Mouse (Mus musculus) heart, embryonic 13.5 days (tissue): ENCODE results near the gene Ago4. TPM values are rescaled to one million over a fixed set of nuclear protein-coding genes. Genes with fewer than 3 reads are reported as not detected.

Experiments used
- ATAC-seq: fragments of 200-750 bp; cut with Nextera tagmentation; 2 replicates; pipeline ENCODE4 v1.8.0; 2017; ENCODE audit warnings: moderate TSS enrichment; ENCODE audit not compliant: insufficient number of reproducible peaks, low FRiP score, low TSS enrichment; ENCODE audit errors: extremely low read depth
- H3K27ac ChIP-seq: fragments of 300-500 bp; sonication (generic); replicated peaks from 2 replicates; pipeline ENCODE4 v1.5.1; 2015; ENCODE audit warnings: moderate library complexity, mild to moderate bottlenecking, inconsistent platforms
- H3K27me3 ChIP-seq: fragments of 300-500 bp; sonication (generic); replicated peaks from 2 replicates; pipeline ENCODE4 v1.6.1; 2015; ENCODE audit warnings: mild to moderate bottlenecking, inconsistent platforms
- H3K36me3 ChIP-seq: fragments of 300-500 bp; sonication (generic); 2 replicates; pipeline ENCODE4 v1.6.1; 2015; ENCODE audit warnings: mild to moderate bottlenecking, inconsistent platforms
- H3K4me1 ChIP-seq: fragments of 300-500 bp; sonication (generic); 2 replicates; pipeline ENCODE4 v1.6.1; 2015; ENCODE audit warnings: inconsistent platforms
- H3K4me2 ChIP-seq: fragments of 300-500 bp; sonication (generic); 2 replicates; pipeline ENCODE4 v1.6.1; 2015; ENCODE audit warnings: inconsistent platforms, mild to moderate bottlenecking, moderate library complexity
- H3K4me3 ChIP-seq: fragments of 300-500 bp; sonication (generic); 2 replicates; pipeline ENCODE4 v1.5.1; 2015; ENCODE audit warnings: moderate library complexity, mild to moderate bottlenecking, inconsistent platforms
- H3K9ac ChIP-seq: fragments of 300-500 bp; sonication (generic); 2 replicates; pipeline ENCODE4 v1.6.1; 2015; ENCODE audit warnings: inconsistent platforms, mild to moderate bottlenecking, moderate library complexity
- H3K9me3 ChIP-seq: fragments of 300-500 bp; sonication (generic); 2 replicates; pipeline ENCODE4 v1.6.1; 2016; ENCODE audit warnings: inconsistent platforms
- WGBS: fragments of 180-500 bp; shearing (Covaris S2); methylation state at CpG from one replicate; pipeline ENCODE4 v1.1.7; 2015; ENCODE audit warnings: mixed read lengths; 5-methylcytosine and 5-hydroxymethylcytosine counted together
- polyA plus RNA-seq: library from polyadenylated mRNA; unstranded; fragments of >200 nt; fragmentation: Nextera tagmentation; extraction: Ambion mirVana; gene quantifications from 2 replicates; pipeline ENCODE4 v1.2.1, GENCODE M21; 2015

The Ago4 gene
- polyA plus RNA-seq, 1 experiment from 2014 or later = 0.75 TPM

DNA sequence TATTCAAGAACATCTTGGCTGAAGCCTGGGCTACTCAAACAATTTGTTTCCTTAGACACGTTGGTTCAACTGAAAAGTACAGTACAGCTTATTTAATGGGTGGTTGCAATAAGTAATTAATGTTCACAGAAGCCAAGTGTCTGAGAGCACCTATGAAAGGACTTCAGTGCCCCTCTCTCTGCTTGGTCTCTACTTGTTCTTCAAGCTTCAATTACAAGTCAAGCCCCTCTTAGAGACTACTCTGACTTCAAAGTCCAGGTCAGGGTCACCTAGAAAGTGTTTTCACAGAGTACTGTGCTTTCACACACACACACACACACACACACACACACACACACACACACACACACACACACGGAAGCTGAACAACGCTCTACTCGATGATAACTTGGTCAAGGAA, 39.9 kb downstream of the Ago4 start:
- Histone ChIP-seq H3K36me3 (peaks cover 5% of the 10 kb centered on the region), H3K27ac (no peak overlapping the region), H3K9me3 (no peaks in the 10 kb centered on the region), H3K9ac (no peak overlapping the region), H3K4me3 (no peak overlapping the region), H3K4me2 (no peak overlapping the region), H3K4me1 (no peaks in the 10 kb centered on the region), H3K27me3 (no peaks in the 10 kb centered on the region)
- WGBS = 65% methylated on average over 4 of the region's 4 CpGs
- ATAC-seq = no peak

DNA sequence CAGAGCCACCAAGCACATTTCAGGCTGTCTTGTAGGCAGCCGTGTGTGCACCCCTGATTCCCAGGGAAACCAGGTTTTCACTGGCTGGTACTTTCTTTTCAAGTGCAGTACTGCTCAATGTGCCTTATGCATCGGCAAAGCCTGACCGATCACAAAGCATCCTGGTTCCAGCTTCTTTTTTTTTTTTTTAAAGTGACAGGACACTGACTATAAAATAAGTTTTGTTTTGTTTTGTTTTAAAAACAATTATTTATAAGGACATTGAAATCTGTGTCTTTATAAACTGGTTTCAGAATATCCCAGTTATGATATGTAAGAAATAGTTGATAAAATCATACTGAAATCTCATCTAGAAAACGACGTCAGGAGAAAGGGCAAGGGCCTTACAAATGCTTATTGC, 41.3 kb downstream of the Ago4 start:
- Histone ChIP-seq H3K4me1 (no peaks in the 10 kb centered on the region), H3K4me2 (no peak overlapping the region), H3K9me3 (no peaks in the 10 kb centered on the region), H3K27ac (no peak overlapping the region), H3K36me3 (peaks cover 5% of the 10 kb centered on the region), H3K9ac (no peak overlapping the region), H3K4me3 (no peak overlapping the region), H3K27me3 (no peaks in the 10 kb centered on the region)
- 54% methylated on average over 5 of the region's 5 CpGs for WGBS
- ATAC-seq = no peak

DNA sequence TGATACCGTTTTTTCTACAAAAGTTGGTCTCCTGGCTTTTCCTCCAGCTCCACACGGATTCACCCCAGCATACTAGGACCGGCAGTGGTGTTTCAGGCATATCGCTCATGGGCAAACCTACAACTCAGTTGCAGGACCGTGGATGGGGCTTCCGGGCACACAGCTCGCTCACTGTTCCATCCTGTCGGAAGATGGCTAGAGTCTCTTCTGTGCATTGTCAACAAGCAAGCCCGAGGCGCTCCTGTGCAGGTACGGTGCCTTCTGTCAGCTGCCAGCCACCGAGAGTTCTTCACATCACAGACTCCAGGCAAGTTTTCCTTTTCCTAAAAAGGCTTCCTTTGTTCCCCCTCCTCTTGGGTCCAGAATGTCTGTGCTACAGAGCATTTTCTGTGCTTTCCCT, 42.5 kb downstream of the Ago4 start:
- Histone ChIP-seq H3K4me3 (no peak overlapping the region), H3K9ac (no peak overlapping the region), H3K4me1 (no peaks in the 10 kb centered on the region), H3K27me3 (no peaks in the 10 kb centered on the region), H3K9me3 (no peaks in the 10 kb centered on the region), H3K4me2 (no peak overlapping the region), H3K36me3 (peaks cover 5% of the 10 kb centered on the region), H3K27ac (no peak overlapping the region)
- 73% methylated on average over 12 of the region's 12 CpGs for WGBS
- ATAC-seq = no peak

DNA sequence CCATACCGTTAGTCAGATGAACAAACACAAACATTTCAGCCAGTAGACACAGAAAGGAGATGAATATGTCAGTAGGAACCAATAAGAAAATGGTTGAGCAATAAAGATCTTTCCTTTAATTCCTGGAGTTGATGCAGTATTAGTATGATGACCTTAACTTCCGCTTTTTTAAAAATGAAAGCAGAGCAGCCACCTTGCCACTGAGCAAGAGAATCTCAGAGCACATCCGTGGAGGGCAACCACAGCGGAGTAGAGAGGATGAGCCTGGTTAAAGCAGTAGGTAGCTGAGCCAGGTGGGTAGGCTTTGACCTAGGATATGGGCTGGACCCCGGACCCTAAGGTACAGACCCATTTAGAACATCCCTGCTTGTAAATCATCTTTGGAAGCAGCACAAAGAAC, 43.5 kb downstream of the Ago4 start:
- no peaks in the 10 kb centered on the region for H3K4me1 ChIP-seq
- no peak overlapping the region for H3K4me3 ChIP-seq
- WGBS = 79% methylated on average over 5 of the region's 5 CpGs

DNA sequence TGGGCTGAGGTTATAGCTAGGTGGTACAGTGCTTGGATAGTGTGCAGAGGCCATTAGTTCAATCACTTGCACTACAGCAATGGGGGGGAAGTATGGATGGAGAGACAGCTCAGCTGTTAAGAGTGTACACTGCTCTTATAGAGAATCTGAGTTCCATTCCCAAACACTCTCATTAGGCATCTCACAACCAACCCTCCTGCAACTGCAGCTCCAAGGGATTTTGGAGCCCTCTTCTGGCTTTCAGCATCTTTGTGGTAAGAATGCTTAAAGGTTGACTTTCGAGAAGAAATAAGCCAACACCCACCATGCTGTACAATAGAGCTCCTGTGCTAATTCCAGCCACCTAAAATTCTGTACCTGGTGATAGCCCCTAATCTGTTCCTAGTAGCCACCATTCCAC, 47.1 kb downstream of the Ago4 start:
- Histone ChIP-seq H3K4me3 (no peak overlapping the region), H3K27me3 (no peaks in the 10 kb centered on the region), H3K4me1 (no peaks in the 10 kb centered on the region), H3K27ac (no peak overlapping the region), H3K9ac (no peak overlapping the region), H3K4me2 (no peak overlapping the region), H3K9me3 (no peaks in the 10 kb centered on the region), H3K36me3 (no peaks in the 10 kb centered on the region)
- ATAC-seq = no peak
- WGBS = 53% methylated on average over 1 of the region's 1 CpGs

More for the DNA sequence above, 43.5 kb downstream of the Ago4 start:
- H3K27ac ChIP-seq = no peak overlapping the region
- ATAC-seq = no peak
- peaks cover 5% of the 10 kb centered on the region for H3K36me3 ChIP-seq
- H3K9ac ChIP-seq = no peak overlapping the region
- no peaks in the 10 kb centered on the region for H3K9me3 ChIP-seq
- H3K27me3 ChIP-seq = no peaks in the 10 kb centered on the region
- H3K4me2 ChIP-seq = no peak overlapping the region

DNA sequence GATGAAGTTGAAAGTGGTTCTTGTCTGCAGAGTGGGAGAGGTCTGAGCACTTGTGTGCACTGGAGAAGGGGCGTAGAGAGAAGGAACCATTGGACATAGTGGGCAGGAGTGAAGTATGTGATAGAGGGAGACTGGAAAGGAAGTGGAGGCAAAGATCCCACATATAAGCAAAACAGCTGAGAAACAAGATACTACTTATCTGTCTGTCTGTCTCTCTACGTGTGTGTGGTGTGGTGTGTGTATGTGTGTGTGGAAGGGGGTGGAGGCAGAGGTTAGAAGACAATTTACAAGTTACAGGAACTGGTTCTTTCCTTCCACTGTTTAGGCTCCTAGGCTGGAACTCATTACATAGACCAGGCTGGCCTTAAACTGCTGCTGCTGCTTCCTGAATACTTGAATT, 48.2 kb downstream of the Ago4 start:
- no peak overlapping the region for H3K4me3 ChIP-seq
- 56% methylated on average over 2 of the region's 2 CpGs for WGBS
- no peaks in the 10 kb centered on the region for H3K4me1 ChIP-seq
- ATAC-seq = no peak
- H3K4me2 ChIP-seq = no peak overlapping the region
- no peak overlapping the region for H3K27ac ChIP-seq
- no peaks in the 10 kb centered on the region for H3K36me3 ChIP-seq
- H3K9me3 ChIP-seq = no peaks in the 10 kb centered on the region
- no peak overlapping the region for H3K9ac ChIP-seq
- no peaks in the 10 kb centered on the region for H3K27me3 ChIP-seq

DNA sequence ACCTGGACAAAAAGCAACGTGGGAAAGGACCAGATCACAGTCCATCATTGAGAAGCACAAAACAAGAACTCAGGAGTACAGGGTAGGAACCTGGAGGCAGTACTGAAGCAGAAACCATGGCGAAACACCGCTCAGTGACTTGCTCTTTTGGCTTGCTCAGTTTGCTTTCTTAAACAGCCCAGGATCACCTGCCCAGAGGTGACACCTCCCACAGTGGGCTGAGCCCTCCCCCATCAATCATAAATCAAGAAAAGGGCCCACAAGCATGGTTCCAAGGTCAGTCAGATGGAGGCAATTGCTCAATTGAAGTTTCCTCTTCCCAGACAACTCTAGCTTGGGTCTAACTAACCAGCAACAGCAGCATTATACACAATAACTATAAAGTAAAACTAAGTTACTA, 49.4 kb downstream of the Ago4 start:
- Histone ChIP-seq H3K9me3 (no peaks in the 10 kb centered on the region), H3K36me3 (no peaks in the 10 kb centered on the region), H3K27me3 (no peaks in the 10 kb centered on the region), H3K4me2 (no peak overlapping the region), H3K9ac (no peak overlapping the region), H3K4me3 (no peak overlapping the region), H3K27ac (no peak overlapping the region), H3K4me1 (no peaks in the 10 kb centered on the region)
- 78% methylated on average over 3 of the region's 3 CpGs for WGBS
- ATAC-seq = no peak

DNA sequence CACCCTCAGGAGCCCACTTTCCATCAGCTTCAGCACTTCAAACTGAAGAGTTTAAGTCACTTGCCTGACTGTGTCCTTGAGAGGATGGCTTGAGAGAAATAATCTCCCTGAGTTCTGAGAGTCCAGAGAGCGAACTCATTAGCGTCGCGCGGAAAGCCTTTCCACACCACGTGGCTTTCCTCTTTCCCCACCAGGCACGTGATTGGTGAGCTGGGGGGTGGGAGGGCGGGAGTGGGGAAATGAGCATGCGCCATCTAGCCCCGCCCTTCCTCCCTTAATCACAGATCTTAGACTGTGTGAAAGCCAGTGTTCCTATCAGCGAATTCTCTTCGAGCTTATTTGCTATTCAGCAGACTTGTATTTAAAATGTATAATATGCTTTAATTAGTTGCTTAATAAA, 50.3 kb downstream of the Ago4 start:
- Histone ChIP-seq H3K36me3 (no peaks in the 10 kb centered on the region), H3K27ac (no peak overlapping the region), H3K9me3 (no peaks in the 10 kb centered on the region)

DNA sequence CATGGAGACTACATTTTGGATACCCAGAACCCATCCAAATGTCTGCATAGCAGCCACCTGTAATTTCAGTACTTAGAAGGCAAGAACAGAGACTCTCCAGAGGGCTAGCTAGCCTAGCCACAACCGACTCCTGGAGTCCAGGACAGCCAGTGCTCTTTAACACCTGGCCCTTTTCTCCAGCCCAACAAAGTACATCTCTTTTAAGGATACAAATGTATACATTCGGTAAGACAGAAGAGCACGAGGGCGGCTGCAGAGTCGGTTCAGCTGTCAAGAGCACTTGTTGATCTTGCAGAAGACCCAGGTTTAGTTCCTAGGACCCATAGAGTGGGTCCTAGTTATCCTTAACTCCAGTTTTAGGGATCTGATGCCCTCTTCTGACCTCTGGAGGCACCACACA, 51.8 kb downstream of the Ago4 start:
- H3K9ac ChIP-seq = no peak overlapping the region
- H3K4me3 ChIP-seq = no peak overlapping the region
- ATAC-seq = no peak
- H3K4me2 ChIP-seq = no peak overlapping the region
- H3K27ac ChIP-seq = no peak overlapping the region
- H3K9me3 ChIP-seq = no peaks in the 10 kb centered on the region
- no peaks in the 10 kb centered on the region for H3K36me3 ChIP-seq
- H3K27me3 ChIP-seq = no peaks in the 10 kb centered on the region
- WGBS = 77% methylated on average over 5 of the region's 5 CpGs
- H3K4me1 ChIP-seq = no peaks in the 10 kb centered on the region

More for the DNA sequence above, 50.3 kb downstream of the Ago4 start:
- Histone ChIP-seq H3K27me3 (no peaks in the 10 kb centered on the region), H3K4me2 (no peak overlapping the region), H3K4me1 (no peaks in the 10 kb centered on the region), H3K9ac (no peak overlapping the region), H3K4me3 (no peak overlapping the region)
- 71% methylated on average over 12 of the region's 12 CpGs for WGBS
- ATAC-seq = no peak

DNA sequence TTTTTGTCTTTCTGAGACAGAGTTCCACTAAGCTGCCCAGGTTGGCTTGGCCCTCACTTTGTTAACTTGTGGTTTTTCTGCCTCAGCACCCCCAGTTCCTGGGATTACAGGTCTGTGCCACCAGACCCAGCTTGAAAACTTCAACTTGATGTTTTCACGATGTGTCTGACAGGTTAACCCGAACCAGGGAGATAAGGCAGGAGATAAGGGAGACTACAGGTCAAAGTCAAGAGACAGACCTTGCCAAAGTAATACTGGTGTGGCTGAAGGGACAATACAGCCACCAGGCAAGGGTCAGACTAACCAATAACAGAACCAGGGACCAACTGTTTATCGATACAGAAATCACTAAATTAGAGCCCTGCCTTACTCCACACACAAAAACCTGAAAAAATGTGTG, 53.0 kb downstream of the Ago4 start:
- Histone ChIP-seq H3K4me3 (no peak overlapping the region), H3K9me3 (no peaks in the 10 kb centered on the region), H3K4me1 (no peaks in the 10 kb centered on the region), H3K9ac (no peak overlapping the region), H3K27me3 (no peaks in the 10 kb centered on the region), H3K4me2 (no peak overlapping the region), H3K36me3 (no peaks in the 10 kb centered on the region), H3K27ac (no peak overlapping the region)
- ATAC-seq = no peak
- 46% methylated on average over 3 of the region's 3 CpGs for WGBS

DNA sequence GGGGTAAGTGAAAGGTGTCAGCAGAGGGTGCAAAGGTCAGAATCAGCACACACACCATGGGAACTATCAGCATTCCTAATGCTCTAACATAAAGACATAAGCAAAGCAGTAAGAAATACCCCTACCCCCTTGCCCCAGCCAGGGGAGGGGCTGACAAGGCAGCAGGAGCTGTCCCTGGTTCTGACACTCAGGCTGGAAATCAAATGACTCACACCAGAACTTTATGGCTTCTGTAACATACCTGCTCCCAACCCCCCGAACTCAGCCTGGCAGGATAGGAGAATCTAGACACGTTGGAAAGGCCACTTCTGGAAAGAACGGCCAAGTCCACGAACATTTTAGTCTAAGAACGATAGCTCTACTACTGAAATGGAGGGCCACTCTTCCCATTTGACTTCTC, 60.2 kb downstream of the Ago4 start:
- no peak overlapping the region for H3K9ac ChIP-seq
- H3K27ac ChIP-seq = no peak overlapping the region
- no peak overlapping the region for H3K4me3 ChIP-seq
- peaks cover 6% of the 10 kb centered on the region for H3K4me1 ChIP-seq
- ATAC-seq = no peak
- 44% methylated on average over 5 of the region's 5 CpGs for WGBS
- no peaks in the 10 kb centered on the region for H3K27me3 ChIP-seq
- H3K36me3 ChIP-seq = no peaks in the 10 kb centered on the region
- no peaks in the 10 kb centered on the region for H3K9me3 ChIP-seq
- H3K4me2 ChIP-seq = no peak overlapping the region

DNA sequence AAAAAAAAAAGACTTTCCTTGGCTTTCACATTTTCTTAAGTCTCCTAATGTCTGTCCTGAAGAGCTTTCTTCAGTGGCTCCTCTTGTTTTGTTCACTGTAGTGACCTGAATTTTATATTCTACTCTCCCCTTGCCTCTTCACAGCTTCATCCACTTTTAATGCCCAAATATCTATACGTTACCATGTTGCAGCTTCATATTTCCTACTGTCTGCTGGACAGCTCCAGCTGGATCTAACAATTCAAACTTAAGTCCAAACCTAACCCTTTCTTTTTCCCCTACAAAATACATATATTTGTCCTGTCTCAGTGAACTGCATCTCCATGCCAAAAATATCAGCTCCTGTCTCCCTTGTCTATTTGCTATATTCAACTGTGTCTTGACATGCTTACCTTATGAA, 63.9 kb downstream of the Ago4 start:
- H3K27me3 ChIP-seq = no peaks in the 10 kb centered on the region
- H3K9me3 ChIP-seq = no peaks in the 10 kb centered on the region
- H3K4me3 ChIP-seq = no peak overlapping the region
- no peak overlapping the region for H3K9ac ChIP-seq
- H3K4me1 ChIP-seq = peaks cover 40% of the 10 kb centered on the region
- 60% methylated on average over 1 of the region's 1 CpGs for WGBS
- H3K27ac ChIP-seq = no peak overlapping the region
- no peak for ATAC-seq
- no peaks in the 10 kb centered on the region for H3K36me3 ChIP-seq
- peak overlapping the region; percentile 81; the same call in 1 of the 2 replicates for H3K4me2 ChIP-seq
